Mouse (Mus musculus) embryonic facial prominence, embryonic 11.5 days (tissue): ENCODE data around the gene Ptprf. TPM values are rescaled to one million over a fixed set of nuclear protein-coding genes. Genes with fewer than 3 reads are reported as not detected.

Source experiments
- ATAC-seq: fragments of 200-750 bp; cut with Nextera tagmentation; replicated peaks from 2 replicates; pipeline ENCODE4 v1.8.0; 2017; ENCODE audit warnings: low read depth; ENCODE audit not compliant: insufficient number of reproducible peaks, low FRiP score, low TSS enrichment
- DNase-seq: peaks from one replicate; pipeline ENCODE4 v3.0.0-alpha.2; 2015; ENCODE audit warnings: low spot score
- H3K27ac ChIP-seq: fragments of 300-500 bp; sonication (generic); replicated peaks from 2 replicates; pipeline ENCODE4 v1.5.1; 2014; ENCODE audit warnings: mild to moderate bottlenecking, low read depth, low read length, control low read depth
- H3K27me3 ChIP-seq: fragments of 300-500 bp; sonication (generic); 2 replicates; pipeline ENCODE4 v1.6.1; 2014; ENCODE audit warnings: mild to moderate bottlenecking, low read length, moderate library complexity, mixed read lengths; ENCODE audit not compliant: control insufficient read depth, insufficient read depth
- H3K36me3 ChIP-seq: fragments of 300-500 bp; sonication (generic); replicated peaks from 2 replicates; pipeline ENCODE4 v1.6.1; 2014; ENCODE audit warnings: low read depth, mild to moderate bottlenecking, low read length, moderate library complexity, mixed read lengths; ENCODE audit not compliant: control insufficient read depth, insufficient read depth
- H3K4me1 ChIP-seq: fragments of 300-500 bp; sonication (generic); 2 replicates; pipeline ENCODE4 v1.6.1; 2014; ENCODE audit warnings: low read length, mixed read lengths; ENCODE audit not compliant: control insufficient read depth, insufficient read depth
- H3K4me2 ChIP-seq: fragments of 300-500 bp; sonication (generic); 2 replicates; pipeline ENCODE4 v1.6.1; 2014; ENCODE audit warnings: low read depth, mild to moderate bottlenecking, control low read depth, low read length, moderate library complexity
- H3K4me3 ChIP-seq: fragments of 300-500 bp; sonication (generic); 2 replicates; pipeline ENCODE4 v1.5.1; 2014; ENCODE audit warnings: low read depth, low read length, control low read depth
- H3K9ac ChIP-seq: fragments of 300-500 bp; sonication (generic); replicated peaks from 2 replicates; pipeline ENCODE4 v1.6.1; 2014; ENCODE audit warnings: mild to moderate bottlenecking, control low read depth, low read length
- H3K9me3 ChIP-seq: fragments of 300-500 bp; sonication (generic); replicated peaks from 2 replicates; pipeline ENCODE4 v1.6.1; 2016; ENCODE audit warnings: mild to moderate bottlenecking, low read length, inconsistent platforms, mixed read lengths; ENCODE audit not compliant: control insufficient read depth
- WGBS: fragments of 180-500 bp; shearing (Covaris S2); extraction: QIAGEN DNeasy Blood & Tissue Kit; methylation state at CpG from one replicate; pipeline ENCODE4 v1.1.7; 2014; 5-methylcytosine and 5-hydroxymethylcytosine counted together
- polyA plus RNA-seq: library from polyadenylated mRNA; unstranded; fragments of >200 nt; fragmentation: Nextera tagmentation; extraction: Ambion mirVana; gene quantifications from 2 replicates; pipeline ENCODE4 v1.2.1, GENCODE M21; 2014

Ptprf gene
- polyA plus RNA-seq, 1 experiment from 2014 or later, result 46.3 TPM

- H3K36me3 ChIP-seq, result peaks cover 16% of the 10 kb centered on the region
Observed at GRCm38 (mm10) chr4:118231861-118232260, 59.3 kb downstream of the Ptprf start.

GRCm38 (mm10) chr4:118229035-118229770 is 62.0 kb downstream of the Ptprf start:
- Histone ChIP-seq H3K9me3 (no peaks in the 10 kb centered on the region), H3K4me1 (no peaks in the 10 kb centered on the region), H3K4me2 (no peak overlapping the region; the same call in 1 of the 2 replicates), H3K9ac (no peak overlapping the region), H3K27me3 (no peaks in the 10 kb centered on the region), H3K36me3 (peaks cover 21% of the 10 kb centered on the region), H3K4me3 (no peak overlapping the region), H3K27ac (no peak overlapping the region)
- ATAC-seq, result peak; percentile 69
- no peak for DNase-seq
- 70% methylated on average over 6 of the region's 6 CpGs for WGBS

More at GRCm38 (mm10) chr4:118231861-118232260, 59.3 kb downstream of the Ptprf start:
- no peak overlapping the region for H3K4me3 ChIP-seq
- H3K27ac ChIP-seq, result no peak overlapping the region
- H3K27me3 ChIP-seq, result no peaks in the 10 kb centered on the region
- no peaks in the 10 kb centered on the region for H3K4me1 ChIP-seq
- H3K9ac ChIP-seq, result no peak overlapping the region
- 92% methylated on average over 6 of the region's 6 CpGs for WGBS
- ATAC-seq, result no peak
- no peak for DNase-seq
- H3K4me2 ChIP-seq, result no peak overlapping the region
- no peaks in the 10 kb centered on the region for H3K9me3 ChIP-seq

- Histone ChIP-seq H3K4me3 (no peak overlapping the region), H3K9ac (no peak overlapping the region), H3K4me1 (no peaks in the 10 kb centered on the region), H3K27me3 (no peaks in the 10 kb centered on the region), H3K4me2 (no peak overlapping the region), H3K36me3 (peaks cover 23% of the 10 kb centered on the region), H3K9me3 (no peaks in the 10 kb centered on the region), H3K27ac (no peak overlapping the region)
- whole genome bisulfite sequencing, result 81% methylated on average over 12 of the region's 12 CpGs
- no peak for ATAC-seq
- no peak for DNase-seq
Observed at GRCm38 (mm10) chr4:118227398-118227797, 63.8 kb downstream of the Ptprf start.

- Histone ChIP-seq H3K27ac (no peak overlapping the region), H3K36me3 (peaks cover 24% of the 10 kb centered on the region), H3K4me1 (no peaks in the 10 kb centered on the region), H3K4me3 (no peak overlapping the region), H3K9ac (no peak overlapping the region), H3K9me3 (no peaks in the 10 kb centered on the region), H3K4me2 (no peak overlapping the region), H3K27me3 (no peaks in the 10 kb centered on the region)
- 77% methylated on average over 7 of the region's 7 CpGs for WGBS
- DNase-seq (no peak), ATAC-seq (no peak)
Observed at GRCm38 (mm10) chr4:118221261-118221660, 69.9 kb downstream of the Ptprf start.

- H3K9ac ChIP-seq, result no peak overlapping the region
Observed at GRCm38 (mm10) chr4:118220756-118221155, 70.4 kb downstream of the Ptprf start.

GRCm38 (mm10) chr4:118219487-118219886 is 71.7 kb downstream of the Ptprf start:
- no peak overlapping the region for H3K27ac ChIP-seq
- H3K4me3 ChIP-seq, result no peak overlapping the region
- H3K9ac ChIP-seq, result no peak overlapping the region
- H3K9me3 ChIP-seq, result no peaks in the 10 kb centered on the region
- no peaks in the 10 kb centered on the region for H3K27me3 ChIP-seq
- no peak overlapping the region for H3K4me2 ChIP-seq
- peaks cover 16% of the 10 kb centered on the region for H3K36me3 ChIP-seq
- H3K4me1 ChIP-seq, result no peaks in the 10 kb centered on the region
- no peak for DNase-seq
- WGBS, result 83% methylated on average over 6 of the region's 6 CpGs
- no peak for ATAC-seq

More at GRCm38 (mm10) chr4:118220756-118221155, 70.4 kb downstream of the Ptprf start:
- peaks cover 20% of the 10 kb centered on the region for H3K36me3 ChIP-seq
- no peak overlapping the region for H3K4me2 ChIP-seq
- H3K4me1 ChIP-seq, result no peaks in the 10 kb centered on the region
- no peak overlapping the region for H3K4me3 ChIP-seq
- DNase-seq, result no peak
- H3K9me3 ChIP-seq, result no peaks in the 10 kb centered on the region
- no peaks in the 10 kb centered on the region for H3K27me3 ChIP-seq
- 87% methylated on average over 9 of the region's 9 CpGs for WGBS
- ATAC-seq, result no peak
- H3K27ac ChIP-seq, result no peak overlapping the region

- Histone ChIP-seq H3K4me3 (no peak overlapping the region), H3K27ac (no peak overlapping the region), H3K36me3 (peaks cover 14% of the 10 kb centered on the region), H3K9me3 (no peaks in the 10 kb centered on the region), H3K4me1 (no peaks in the 10 kb centered on the region), H3K4me2 (no peak overlapping the region), H3K27me3 (no peaks in the 10 kb centered on the region), H3K9ac (no peak overlapping the region)
- DNase-seq (no peak), ATAC-seq (no peak)
- 87% methylated on average over 5 of the region's 5 CpGs for WGBS
Observed at GRCm38 (mm10) chr4:118218521-118218920, 72.7 kb downstream of the Ptprf start.

- DNase-seq (peak; percentile 69), ATAC-seq (no peak)
- peaks cover 14% of the 10 kb centered on the region for H3K36me3 ChIP-seq
- H3K9me3 ChIP-seq, result no peaks in the 10 kb centered on the region
- H3K9ac ChIP-seq, result no peak overlapping the region
- H3K4me1 ChIP-seq, result no peaks in the 10 kb centered on the region
- H3K4me3 ChIP-seq, result no peak overlapping the region
- H3K27ac ChIP-seq, result no peak overlapping the region
- 83% methylated on average over 17 of the region's 17 CpGs for WGBS
- no peak overlapping the region for H3K4me2 ChIP-seq
- no peaks in the 10 kb centered on the region for H3K27me3 ChIP-seq
Observed at GRCm38 (mm10) chr4:118216726-118217595, 74.2 kb downstream of the Ptprf start.
